Mouse (Mus musculus): ENCODE measurements around the gene Rasa3. TPM values are rescaled to one million over a fixed set of nuclear protein-coding genes. Genes with fewer than 3 reads are reported as not detected.

Rasa3 gene
- polyA plus RNA-seq, 1 experiment from 2014 or later = 28.6 TPM

GRCm38 (mm10) chr8:13537102-13537501 is 140.3 kb downstream of the Rasa3 start:
- no peaks in the 10 kb centered on the region for H3K4me1 ChIP-seq (replicated peaks; ENCODE audit: control insufficient read depth, insufficient read depth, low read length)
- no peaks in the 10 kb centered on the region for H3K36me3 ChIP-seq (ENCODE audit: control insufficient read depth, insufficient read depth, low read length)
- 55% methylated on average over 2 of the region's 2 CpGs for WGBS
- H3K9me3 ChIP-seq (ENCODE audit: control insufficient read depth, low read length) = no peaks in the 10 kb centered on the region
- DNase-seq (ENCODE audit: low spot score) = no peak
- H3K9ac ChIP-seq (ENCODE audit: low read length) = no peak overlapping the region
- no peak for ATAC-seq (replicated peaks; ENCODE audit: low FRiP score)
- H3K27ac ChIP-seq (ENCODE audit: low read depth, low read length) = no peak overlapping the region
- H3K4me2 ChIP-seq (ENCODE audit: low read depth, low read length, severe bottlenecking) = no peak overlapping the region
- H3K4me3 ChIP-seq (ENCODE audit: low read depth, low read length) = no peak overlapping the region
- no peaks in the 10 kb centered on the region for H3K27me3 ChIP-seq (ENCODE audit: control insufficient read depth, insufficient read depth, low read length)

- no peaks in the 10 kb centered on the region for H3K4me1 ChIP-seq (replicated peaks; ENCODE audit: control insufficient read depth, insufficient read depth, low read length)
- ATAC-seq (replicated peaks; ENCODE audit: low FRiP score) (no peak), DNase-seq (ENCODE audit: low spot score) (no peak)
- H3K4me2 ChIP-seq (ENCODE audit: low read depth, low read length, severe bottlenecking) = no peak overlapping the region
- H3K4me3 ChIP-seq (ENCODE audit: low read depth, low read length) = no peak overlapping the region
- H3K9me3 ChIP-seq (ENCODE audit: control insufficient read depth, low read length) = no peaks in the 10 kb centered on the region
- no peak overlapping the region for H3K27ac ChIP-seq (ENCODE audit: low read depth, low read length)
- WGBS = 88% methylated on average over 8 of the region's 8 CpGs
- no peaks in the 10 kb centered on the region for H3K27me3 ChIP-seq (ENCODE audit: control insufficient read depth, insufficient read depth, low read length)
- no peak overlapping the region for H3K9ac ChIP-seq (ENCODE audit: low read length)
- no peaks in the 10 kb centered on the region for H3K36me3 ChIP-seq (ENCODE audit: control insufficient read depth, insufficient read depth, low read length)
Measured at GRCm38 (mm10) chr8:13533123-13533522, 144.3 kb downstream of the Rasa3 start.

GRCm38 (mm10) chr8:13531602-13532171 is 145.7 kb downstream of the Rasa3 start:
- Histone ChIP-seq H3K27me3 (ENCODE audit: control insufficient read depth, insufficient read depth, low read length) (no peaks in the 10 kb centered on the region), H3K9me3 (ENCODE audit: control insufficient read depth, low read length) (no peaks in the 10 kb centered on the region), H3K27ac (ENCODE audit: low read depth, low read length) (no peak overlapping the region), H3K4me3 (ENCODE audit: low read depth, low read length) (no peak overlapping the region), H3K9ac (ENCODE audit: low read length) (no peak overlapping the region), H3K36me3 (ENCODE audit: control insufficient read depth, insufficient read depth, low read length) (no peaks in the 10 kb centered on the region), H3K4me1 (replicated peaks; ENCODE audit: control insufficient read depth, insufficient read depth, low read length) (no peaks in the 10 kb centered on the region), H3K4me2 (ENCODE audit: low read depth, low read length, severe bottlenecking) (no peak overlapping the region)
- DNase-seq (ENCODE audit: low spot score) (peak; percentile 36), ATAC-seq (replicated peaks; ENCODE audit: low FRiP score) (no peak)
- WGBS = 83% methylated on average over 9 of the region's 9 CpGs

- ATAC-seq (replicated peaks; ENCODE audit: low FRiP score) (no peak), DNase-seq (ENCODE audit: low spot score) (no peak)
- 71% methylated on average over 5 of the region's 5 CpGs for WGBS
- Histone ChIP-seq H3K4me1 (replicated peaks; ENCODE audit: control insufficient read depth, insufficient read depth, low read length) (no peaks in the 10 kb centered on the region), H3K9ac (ENCODE audit: low read length) (no peak overlapping the region), H3K9me3 (ENCODE audit: control insufficient read depth, low read length) (no peaks in the 10 kb centered on the region), H3K4me2 (ENCODE audit: low read depth, low read length, severe bottlenecking) (no peak overlapping the region), H3K27ac (ENCODE audit: low read depth, low read length) (no peak overlapping the region), H3K36me3 (ENCODE audit: control insufficient read depth, insufficient read depth, low read length) (no peaks in the 10 kb centered on the region), H3K27me3 (ENCODE audit: control insufficient read depth, insufficient read depth, low read length) (no peaks in the 10 kb centered on the region), H3K4me3 (ENCODE audit: low read depth, low read length) (no peak overlapping the region)
Measured at GRCm38 (mm10) chr8:13530941-13531340, 146.5 kb downstream of the Rasa3 start.

- no peaks in the 10 kb centered on the region for H3K4me1 ChIP-seq (replicated peaks; ENCODE audit: control insufficient read depth, insufficient read depth, low read length)
- H3K9ac ChIP-seq (ENCODE audit: low read length) = no peak overlapping the region
- H3K36me3 ChIP-seq (ENCODE audit: control insufficient read depth, insufficient read depth, low read length) = no peaks in the 10 kb centered on the region
- no peak overlapping the region for H3K4me3 ChIP-seq (ENCODE audit: low read depth, low read length)
- no peak overlapping the region for H3K27ac ChIP-seq (ENCODE audit: low read depth, low read length)
- ATAC-seq (replicated peaks; ENCODE audit: low FRiP score) (no peak), DNase-seq (ENCODE audit: low spot score) (no peak)
- WGBS = 85% methylated on average over 3 of the region's 3 CpGs
- H3K9me3 ChIP-seq (ENCODE audit: control insufficient read depth, low read length) = no peaks in the 10 kb centered on the region
- H3K4me2 ChIP-seq (ENCODE audit: low read depth, low read length, severe bottlenecking) = no peak overlapping the region
- H3K27me3 ChIP-seq (ENCODE audit: control insufficient read depth, insufficient read depth, low read length) = no peaks in the 10 kb centered on the region
Measured at GRCm38 (mm10) chr8:13530401-13530800, 147.0 kb downstream of the Rasa3 start.

GRCm38 (mm10) chr8:13529891-13530316 is 147.5 kb downstream of the Rasa3 start:
- no peaks in the 10 kb centered on the region for H3K36me3 ChIP-seq (ENCODE audit: control insufficient read depth, insufficient read depth, low read length)
- H3K9me3 ChIP-seq (ENCODE audit: control insufficient read depth, low read length) = no peaks in the 10 kb centered on the region
- no peak overlapping the region for H3K9ac ChIP-seq (ENCODE audit: low read length)
- WGBS = 77% methylated on average over 7 of the region's 7 CpGs
- no peaks in the 10 kb centered on the region for H3K4me1 ChIP-seq (replicated peaks; ENCODE audit: control insufficient read depth, insufficient read depth, low read length)
- DNase-seq (ENCODE audit: low spot score) (no peak), ATAC-seq (replicated peaks; ENCODE audit: low FRiP score) (no peak)
- H3K4me3 ChIP-seq (ENCODE audit: low read depth, low read length) = no peak overlapping the region
- H3K4me2 ChIP-seq (ENCODE audit: low read depth, low read length, severe bottlenecking) = no peak overlapping the region
- H3K27ac ChIP-seq (ENCODE audit: low read depth, low read length) = no peak overlapping the region
- H3K27me3 ChIP-seq (ENCODE audit: control insufficient read depth, insufficient read depth, low read length) = no peaks in the 10 kb centered on the region

- no peak for DNase-seq (ENCODE audit: low spot score)
- no peak overlapping the region for H3K9ac ChIP-seq (ENCODE audit: low read length)
- no peaks in the 10 kb centered on the region for H3K4me1 ChIP-seq (replicated peaks; ENCODE audit: control insufficient read depth, insufficient read depth, low read length)
- no peak for ATAC-seq (replicated peaks; ENCODE audit: low FRiP score)
- no peak overlapping the region for H3K4me3 ChIP-seq (ENCODE audit: low read depth, low read length)
- H3K27me3 ChIP-seq (ENCODE audit: control insufficient read depth, insufficient read depth, low read length) = no peaks in the 10 kb centered on the region
- H3K27ac ChIP-seq (ENCODE audit: low read depth, low read length) = no peak overlapping the region
- no peaks in the 10 kb centered on the region for H3K36me3 ChIP-seq (ENCODE audit: control insufficient read depth, insufficient read depth, low read length)
- no peaks in the 10 kb centered on the region for H3K9me3 ChIP-seq (ENCODE audit: control insufficient read depth, low read length)
- WGBS = 70% methylated on average over 15 of the region's 15 CpGs
- H3K4me2 ChIP-seq (ENCODE audit: low read depth, low read length, severe bottlenecking) = no peak overlapping the region
Measured at GRCm38 (mm10) chr8:13529011-13529840, 148.2 kb downstream of the Rasa3 start.

GRCm38 (mm10) chr8:13521392-13521791 is 156.0 kb downstream of the Rasa3 start:
- Histone ChIP-seq H3K36me3 (ENCODE audit: control insufficient read depth, insufficient read depth, low read length) (no peaks in the 10 kb centered on the region), H3K4me3 (ENCODE audit: low read depth, low read length) (no peak overlapping the region), H3K9ac (ENCODE audit: low read length) (no peak overlapping the region), H3K4me2 (ENCODE audit: low read depth, low read length, severe bottlenecking) (no peak overlapping the region), H3K27ac (ENCODE audit: low read depth, low read length) (no peak overlapping the region), H3K4me1 (replicated peaks; ENCODE audit: control insufficient read depth, insufficient read depth, low read length) (no peaks in the 10 kb centered on the region), H3K27me3 (ENCODE audit: control insufficient read depth, insufficient read depth, low read length) (no peaks in the 10 kb centered on the region), H3K9me3 (ENCODE audit: control insufficient read depth, low read length) (no peaks in the 10 kb centered on the region)
- no peak for DNase-seq (ENCODE audit: low spot score)
- WGBS = 79% methylated on average over 7 of the region's 7 CpGs
- no peak for ATAC-seq (replicated peaks; ENCODE audit: low FRiP score)

- Histone ChIP-seq H3K4me1 (replicated peaks; ENCODE audit: control insufficient read depth, insufficient read depth, low read length) (no peaks in the 10 kb centered on the region), H3K36me3 (ENCODE audit: control insufficient read depth, insufficient read depth, low read length) (no peaks in the 10 kb centered on the region), H3K9ac (ENCODE audit: low read length) (no peak overlapping the region), H3K27ac (ENCODE audit: low read depth, low read length) (no peak overlapping the region), H3K4me2 (ENCODE audit: low read depth, low read length, severe bottlenecking) (no peak overlapping the region), H3K9me3 (ENCODE audit: control insufficient read depth, low read length) (no peaks in the 10 kb centered on the region), H3K4me3 (ENCODE audit: low read depth, low read length) (no peak overlapping the region), H3K27me3 (ENCODE audit: control insufficient read depth, insufficient read depth, low read length) (no peaks in the 10 kb centered on the region)
- 73% methylated on average over 6 of the region's 6 CpGs for WGBS
- DNase-seq (ENCODE audit: low spot score) (no peak), ATAC-seq (replicated peaks; ENCODE audit: low FRiP score) (no peak)
Measured at GRCm38 (mm10) chr8:13520349-13520748, 157.1 kb downstream of the Rasa3 start.

All from forebrain, embryonic 11.5 days (tissue).